8 mouse cellular contexts compared by ENCODE assay signal in genomic region chr5:110269141-110270101, GRCm38 (mm10). TPM values are rescaled to one million over a fixed set of nuclear protein-coding genes. Genes with fewer than 3 reads are reported as not detected.
DNase-seq lines count a peak whose midpoint lies in the region; ATAC-seq lines count a peak whose summit lies in the region.

Pgam5 (minus strand) TSS chr5:110269913.

- 0 out of 2 replicates have a peak within 1 kb of the TSS, but pooled peaks have one; percentile 46 for H3K27ac ChIP-seq in hindbrain, embryonic 12.5 days

- peak within 1 kb of the TSS; percentile 91 for H3K9ac ChIP-seq in hindbrain, embryonic 12.5 days

- H3K4me1 ChIP-seq in hindbrain, embryonic 12.5 days = peaks cover 8% of the 10 kb centered on the region

- no peaks in the 10 kb centered on the region for H3K9me3 ChIP-seq in hindbrain, embryonic 12.5 days (replicated peaks)

- peak; percentile 91 for ATAC-seq in hindbrain, embryonic 12.5 days (ENCODE audit: low FRiP score)

- H3K27me3 ChIP-seq in hindbrain, embryonic 12.5 days = no peaks in the 10 kb centered on the region

- peak within 1 kb of the TSS; percentile 96 for H3K4me3 ChIP-seq in hindbrain, embryonic 12.5 days

- peak within 1 kb of the TSS; percentile 94 for H3K4me2 ChIP-seq in hindbrain, embryonic 12.5 days (replicated peaks)

- peak; percentile 93 for DNase-seq in Muller cell, postnatal 12 days (ENCODE audit: inconsistent ontology term)
- peak; percentile 86 for DNase-seq in cerebellum, adult 9-11 months
- DNase-seq in frontal cortex, postnatal 10 days (ENCODE audit: low spot score in 2 of 2) = peak; percentile 73 to 86
- DNase-seq in layer of hippocampus, postnatal 14 days (ENCODE audit: low spot score in 2 of 2) = peak; percentile 89 to 92
- DNase-seq in lung, postnatal 14 days = peak; percentile 93
- peak; percentile 78 for DNase-seq in retina, adult 2 months (ENCODE audit: low read depth, low spot score)
- peak; percentile 83 to 85 for DNase-seq in thymus, postnatal 36 days

- WGBS in hindbrain, embryonic 12.5 days = under 1% methylated on average over 64 of the region's 66 CpGs

- peaks cover 31% of the 10 kb centered on the region for H3K36me3 ChIP-seq in hindbrain, embryonic 12.5 days

RNA-seq across cellular contexts. Expression of gene Pgam5, which starts in this region (rescaled TPM):
- 77.5 and 81.0 TPM in 2 replicates for polyA plus RNA-seq in hindbrain, embryonic 12.5 days (2016; fragmentation: Nextera tagmentation; extraction: Ambion mirVana)
- total RNA-seq in layer of hippocampus, postnatal 14 days (2021) = 10 to 100 TPM; 64.7 to 68.3 TPM

Comparison
In these comparisons a context has a peak if more than half of its experiments do, and no peak if none do; other contexts are left out.
1. Peak in every context shown above with its lines: DNase-seq, ATAC-seq, H3K4me3 ChIP-seq and H3K27ac ChIP-seq.